Mouse (Mus musculus) heart, embryonic 13.5 days (tissue): ENCODE results near the gene Pkmyt1. TPM values are rescaled to one million over a fixed set of nuclear protein-coding genes. Genes with fewer than 3 reads are reported as not detected.

ENCODE experiments used
- ATAC-seq: fragments of 200-750 bp; cut with Nextera tagmentation; 2 replicates; pipeline ENCODE4 v1.8.0; 2017; ENCODE audit warnings: moderate TSS enrichment; ENCODE audit not compliant: insufficient number of reproducible peaks, low FRiP score, low TSS enrichment; ENCODE audit errors: extremely low read depth
- H3K27ac ChIP-seq: fragments of 300-500 bp; sonication (generic); replicated peaks from 2 replicates; pipeline ENCODE4 v1.5.1; 2015; ENCODE audit warnings: moderate library complexity, mild to moderate bottlenecking, inconsistent platforms
- H3K27me3 ChIP-seq: fragments of 300-500 bp; sonication (generic); replicated peaks from 2 replicates; pipeline ENCODE4 v1.6.1; 2015; ENCODE audit warnings: mild to moderate bottlenecking, inconsistent platforms
- H3K36me3 ChIP-seq: fragments of 300-500 bp; sonication (generic); 2 replicates; pipeline ENCODE4 v1.6.1; 2015; ENCODE audit warnings: mild to moderate bottlenecking, inconsistent platforms
- H3K4me1 ChIP-seq: fragments of 300-500 bp; sonication (generic); 2 replicates; pipeline ENCODE4 v1.6.1; 2015; ENCODE audit warnings: inconsistent platforms
- H3K4me2 ChIP-seq: fragments of 300-500 bp; sonication (generic); 2 replicates; pipeline ENCODE4 v1.6.1; 2015; ENCODE audit warnings: inconsistent platforms, mild to moderate bottlenecking, moderate library complexity
- H3K4me3 ChIP-seq: fragments of 300-500 bp; sonication (generic); 2 replicates; pipeline ENCODE4 v1.5.1; 2015; ENCODE audit warnings: moderate library complexity, mild to moderate bottlenecking, inconsistent platforms
- H3K9ac ChIP-seq: fragments of 300-500 bp; sonication (generic); 2 replicates; pipeline ENCODE4 v1.6.1; 2015; ENCODE audit warnings: inconsistent platforms, mild to moderate bottlenecking, moderate library complexity
- H3K9me3 ChIP-seq: fragments of 300-500 bp; sonication (generic); 2 replicates; pipeline ENCODE4 v1.6.1; 2016; ENCODE audit warnings: inconsistent platforms
- WGBS: fragments of 180-500 bp; shearing (Covaris S2); methylation state at CpG from one replicate; pipeline ENCODE4 v1.1.7; 2015; ENCODE audit warnings: mixed read lengths; 5-methylcytosine and 5-hydroxymethylcytosine counted together
- polyA plus RNA-seq: library from polyadenylated mRNA; unstranded; fragments of >200 nt; fragmentation: Nextera tagmentation; extraction: Ambion mirVana; gene quantifications from 2 replicates; pipeline ENCODE4 v1.2.1, GENCODE M21; 2015

Pkmyt1 gene
- polyA plus RNA-seq, 1 experiment from 2014 or later = 31.0 TPM

DNA sequence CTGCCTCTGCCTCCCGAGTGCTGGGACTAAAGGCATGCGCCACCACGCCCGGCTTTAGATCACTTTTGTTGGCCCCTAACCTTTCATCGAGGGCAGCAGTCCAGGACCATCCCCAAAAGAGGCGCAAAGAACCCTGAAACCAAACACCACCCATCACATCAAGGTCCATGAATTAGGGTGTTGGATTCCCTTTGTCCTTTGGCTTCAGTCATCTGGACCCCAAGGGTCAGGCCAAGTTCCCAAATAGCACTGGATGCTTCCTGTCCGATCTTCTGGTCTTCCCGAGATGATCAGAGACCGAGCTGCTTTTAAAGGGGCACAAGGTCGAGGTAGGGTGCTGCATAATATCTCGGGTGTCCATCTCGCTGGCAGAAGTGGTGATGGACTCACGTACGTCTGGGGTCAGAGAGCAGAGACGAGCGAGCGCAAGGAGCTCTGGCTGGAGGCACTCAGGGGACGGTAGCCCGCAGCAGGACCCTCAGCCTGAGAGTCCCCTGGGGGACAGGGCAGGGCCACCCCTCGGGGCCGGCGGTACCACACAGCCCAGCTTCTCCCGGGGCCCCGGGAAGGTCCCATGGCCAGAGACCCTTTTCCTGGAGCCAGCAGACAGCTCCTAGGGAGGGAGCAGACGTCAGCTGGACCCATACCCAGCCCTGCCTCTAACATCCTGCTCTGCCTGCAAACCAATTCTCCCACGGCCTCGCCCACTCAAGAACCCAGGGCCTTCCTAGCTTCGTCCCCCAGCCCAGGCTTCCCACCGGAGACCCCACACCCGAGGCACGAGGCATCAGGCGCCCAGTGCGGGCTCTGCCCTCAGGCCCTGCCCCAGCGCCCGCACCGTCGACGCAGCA, 15.4 kb downstream of the Pkmyt1 start:
- Histone ChIP-seq H3K27ac (no peak overlapping the region), H3K4me1 (peaks cover 54% of the 10 kb centered on the region), H3K36me3 (peaks cover 8% of the 10 kb centered on the region), H3K9ac (no peak overlapping the region), H3K27me3 (peaks cover 88% of the 10 kb centered on the region), H3K9me3 (no peaks in the 10 kb centered on the region), H3K4me3 (peak overlapping the region; percentile 35), H3K4me2 (no peak overlapping the region)
- ATAC-seq = no peak
- 42% methylated on average over 38 of the region's 38 CpGs for WGBS

DNA sequence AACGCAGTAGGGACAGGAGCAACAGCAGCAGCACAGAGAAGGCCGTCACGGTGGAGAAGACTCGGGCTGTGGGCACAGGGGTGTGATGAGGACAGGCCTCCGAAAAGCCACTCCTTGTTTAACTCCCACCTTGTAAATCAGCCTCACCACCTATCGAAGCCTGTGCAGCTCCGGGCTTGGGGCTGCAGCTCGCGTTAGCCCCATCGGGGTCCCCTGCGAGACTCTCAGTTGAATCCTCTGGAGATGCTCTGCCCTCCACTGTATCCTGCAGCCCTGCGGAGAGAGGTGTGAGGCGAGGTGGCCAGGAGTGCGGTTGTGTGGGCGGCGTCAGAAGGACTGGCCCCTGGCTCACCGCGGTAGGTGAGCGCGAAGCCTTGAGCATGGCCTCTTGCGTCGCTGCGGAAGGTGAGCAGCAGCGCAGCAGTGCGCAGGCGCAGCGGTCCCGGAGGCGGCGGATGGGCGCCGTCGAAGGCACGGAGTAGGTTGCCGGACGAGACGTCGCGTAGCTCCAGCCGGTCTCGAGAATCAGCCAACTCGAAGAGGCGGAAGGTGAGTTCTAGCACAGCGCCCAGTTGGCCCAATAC, 16.2 kb downstream of the Pkmyt1 start:
- no peak overlapping the region for H3K9ac ChIP-seq
- peak overlapping the region; percentile 51 for H3K4me2 ChIP-seq
- WGBS = 8% methylated on average over 44 of the region's 44 CpGs
- peaks cover 54% of the 10 kb centered on the region for H3K4me1 ChIP-seq
- ATAC-seq = no peak
- no peak overlapping the region for H3K27ac ChIP-seq
- peak overlapping the region; percentile 35 for H3K4me3 ChIP-seq
- H3K27me3 ChIP-seq = peaks cover 90% of the 10 kb centered on the region
- no peaks in the 10 kb centered on the region for H3K9me3 ChIP-seq
- H3K36me3 ChIP-seq = peaks cover 1% of the 10 kb centered on the region

DNA sequence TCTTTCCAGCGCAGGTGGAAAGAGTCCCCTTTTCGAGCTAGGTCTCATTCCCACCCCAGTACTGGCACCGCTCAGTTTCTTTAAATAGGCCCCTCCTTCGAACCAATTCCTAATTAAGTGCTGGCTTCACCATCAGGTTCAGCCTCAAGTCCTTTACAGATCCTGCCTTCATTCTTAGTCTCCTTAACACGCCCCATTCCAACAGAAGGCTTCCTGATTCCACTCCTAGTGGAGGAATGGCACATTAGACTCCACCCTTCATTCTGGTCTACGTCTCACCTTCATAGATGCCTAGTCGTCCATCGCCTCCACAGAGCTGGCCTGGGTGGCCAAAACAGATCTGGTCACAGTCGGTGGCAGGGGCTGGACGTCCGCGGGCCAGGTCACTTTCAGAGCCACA, 16.8 kb downstream of the Pkmyt1 start:
- Histone ChIP-seq H3K4me3 (peak overlapping the region; percentile 35; the same call in 1 of the 2 replicates), H3K9ac (no peak overlapping the region), H3K9me3 (no peaks in the 10 kb centered on the region), H3K36me3 (no peaks in the 10 kb centered on the region), H3K4me2 (peak overlapping the region; percentile 51; the same call in 1 of the 2 replicates), H3K4me1 (peaks cover 53% of the 10 kb centered on the region), H3K27me3 (peaks cover 90% of the 10 kb centered on the region), H3K27ac (no peak overlapping the region)
- ATAC-seq = no peak
- WGBS = 55% methylated on average over 12 of the region's 12 CpGs

- H3K4me2 ChIP-seq = no peak overlapping the region
- H3K9me3 ChIP-seq = no peaks in the 10 kb centered on the region
- no peaks in the 10 kb centered on the region for H3K36me3 ChIP-seq
- H3K27ac ChIP-seq = no peak overlapping the region
- H3K27me3 ChIP-seq = peaks cover 87% of the 10 kb centered on the region
- ATAC-seq = no peak
- no peak overlapping the region for H3K9ac ChIP-seq
- H3K4me3 ChIP-seq = no peak overlapping the region
- WGBS = 18% methylated on average over 8 of the region's 8 CpGs
- H3K4me1 ChIP-seq = peaks cover 44% of the 10 kb centered on the region
Measured at GRCm38 (mm10) chr17:23744076-23744475, 17.9 kb downstream of the Pkmyt1 start.

DNA sequence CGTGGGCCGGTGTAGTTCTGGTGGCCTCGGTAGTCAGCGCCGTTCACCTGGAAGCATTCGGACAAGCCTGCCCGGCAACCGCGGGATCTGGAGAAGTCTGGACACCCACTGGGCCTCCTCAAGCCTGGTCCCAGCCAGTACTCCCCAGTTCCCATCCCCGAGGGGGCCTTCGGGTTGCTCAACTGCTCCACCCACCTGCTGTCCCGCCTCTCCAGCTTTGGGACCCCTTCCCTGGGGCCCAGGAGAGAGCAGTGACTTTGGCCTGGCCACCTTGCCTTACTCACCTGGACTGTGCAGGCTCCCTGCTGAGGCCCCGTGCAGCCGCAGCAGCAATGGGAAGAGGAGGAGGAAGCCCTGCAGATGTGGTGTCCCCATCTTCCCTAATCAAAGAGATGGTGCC, 18.5 kb downstream of the Pkmyt1 start:
- no peaks in the 10 kb centered on the region for H3K36me3 ChIP-seq
- peaks cover 40% of the 10 kb centered on the region for H3K4me1 ChIP-seq
- peaks cover 84% of the 10 kb centered on the region for H3K27me3 ChIP-seq
- peak overlapping the region; percentile 69 for H3K4me2 ChIP-seq
- no peak for ATAC-seq
- H3K9me3 ChIP-seq = no peaks in the 10 kb centered on the region
- WGBS = 3% methylated on average over 14 of the region's 14 CpGs
- H3K4me3 ChIP-seq = peak overlapping the region; percentile 44
- H3K27ac ChIP-seq = no peak overlapping the region
- no peak overlapping the region; the same call in 1 of the 2 replicates for H3K9ac ChIP-seq

- no peaks in the 10 kb centered on the region for H3K9me3 ChIP-seq
- ATAC-seq = no peak
- H3K36me3 ChIP-seq = no peaks in the 10 kb centered on the region
- H3K4me3 ChIP-seq = peak within 1 kb of the TSS; percentile 44
- H3K4me1 ChIP-seq = peaks cover 36% of the 10 kb centered on the region
- H3K9ac ChIP-seq = peak within 1 kb of the TSS; percentile 66
- no peak within 1 kb of the TSS for H3K27ac ChIP-seq
- WGBS = 1% methylated on average over 45 of the region's 45 CpGs
- H3K4me2 ChIP-seq = peak within 1 kb of the TSS; percentile 69
- peaks cover 82% of the 10 kb centered on the region for H3K27me3 ChIP-seq
Measured at GRCm38 (mm10) chr17:23745301-23746251, 19.4 kb downstream of the Pkmyt1 start, which contains the start of gene Kremen2. TSS of gene Kremen2 (minus strand) at chr17:23745833.

GRCm38 (mm10) chr17:23746311-23746710, 20.2 kb downstream of the Pkmyt1 start:
- Histone ChIP-seq H3K4me1 (peaks cover 33% of the 10 kb centered on the region), H3K27ac (no peak overlapping the region), H3K4me2 (peak overlapping the region; percentile 69), H3K27me3 (peaks cover 75% of the 10 kb centered on the region), H3K36me3 (peaks cover under 1% of the 10 kb centered on the region), H3K4me3 (peak overlapping the region; percentile 44), H3K9me3 (no peaks in the 10 kb centered on the region), H3K9ac (peak overlapping the region; percentile 66; the same call in 1 of the 2 replicates)
- WGBS = 3% methylated on average over 12 of the region's 12 CpGs
- no peak for ATAC-seq

GRCm38 (mm10) chr17:23746767-23747166, 20.6 kb downstream of the Pkmyt1 start:
- no peak overlapping the region for H3K4me3 ChIP-seq
- H3K27ac ChIP-seq = no peak overlapping the region
- ATAC-seq = no peak
- H3K27me3 ChIP-seq = peaks cover 70% of the 10 kb centered on the region
- no peaks in the 10 kb centered on the region for H3K9me3 ChIP-seq
- WGBS = 70% methylated on average over 3 of the region's 3 CpGs
- H3K36me3 ChIP-seq = peaks cover 6% of the 10 kb centered on the region
- H3K4me1 ChIP-seq = peaks cover 33% of the 10 kb centered on the region
- no peak overlapping the region for H3K4me2 ChIP-seq
- no peak overlapping the region for H3K9ac ChIP-seq

- Histone ChIP-seq H3K4me2 (no peak overlapping the region), H3K9me3 (no peaks in the 10 kb centered on the region), H3K36me3 (peaks cover 13% of the 10 kb centered on the region), H3K27me3 (peaks cover 63% of the 10 kb centered on the region), H3K27ac (no peak overlapping the region), H3K4me1 (peaks cover 27% of the 10 kb centered on the region), H3K4me3 (no peak overlapping the region), H3K9ac (no peak overlapping the region)
- no peak for ATAC-seq
- 70% methylated on average over 3 of the region's 3 CpGs for WGBS
Measured at GRCm38 (mm10) chr17:23747471-23747870, 21.3 kb downstream of the Pkmyt1 start.

DNA sequence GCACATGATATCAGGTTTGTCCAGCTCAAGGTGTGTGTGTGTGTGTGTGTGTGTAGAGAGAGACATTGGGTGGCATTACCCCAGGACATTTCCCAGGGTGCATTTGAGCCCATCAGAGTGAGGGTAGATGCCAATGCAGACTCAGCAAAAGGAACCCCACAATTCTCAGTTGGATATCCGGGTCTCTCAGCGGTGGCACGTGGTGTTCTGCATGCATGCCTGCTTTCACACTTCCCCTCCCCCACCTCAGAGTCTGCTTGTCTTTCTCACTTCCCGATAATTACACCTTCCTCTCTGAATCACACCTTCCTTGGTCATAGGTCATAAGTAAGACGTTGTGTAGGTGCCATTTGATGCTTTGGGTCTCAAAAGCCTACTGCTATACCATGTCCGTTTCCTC, 21.9 kb downstream of the Pkmyt1 start:
- peaks cover 18% of the 10 kb centered on the region for H3K36me3 ChIP-seq
- H3K4me1 ChIP-seq = peaks cover 25% of the 10 kb centered on the region
- 22% methylated on average over 6 of the region's 6 CpGs for WGBS
- no peaks in the 10 kb centered on the region for H3K9me3 ChIP-seq
- no peak overlapping the region for H3K4me3 ChIP-seq
- H3K27ac ChIP-seq = no peak overlapping the region
- H3K27me3 ChIP-seq = peaks cover 58% of the 10 kb centered on the region
- H3K4me2 ChIP-seq = no peak overlapping the region
- no peak overlapping the region for H3K9ac ChIP-seq
- ATAC-seq = no peak
